In the genomic region with DNA sequence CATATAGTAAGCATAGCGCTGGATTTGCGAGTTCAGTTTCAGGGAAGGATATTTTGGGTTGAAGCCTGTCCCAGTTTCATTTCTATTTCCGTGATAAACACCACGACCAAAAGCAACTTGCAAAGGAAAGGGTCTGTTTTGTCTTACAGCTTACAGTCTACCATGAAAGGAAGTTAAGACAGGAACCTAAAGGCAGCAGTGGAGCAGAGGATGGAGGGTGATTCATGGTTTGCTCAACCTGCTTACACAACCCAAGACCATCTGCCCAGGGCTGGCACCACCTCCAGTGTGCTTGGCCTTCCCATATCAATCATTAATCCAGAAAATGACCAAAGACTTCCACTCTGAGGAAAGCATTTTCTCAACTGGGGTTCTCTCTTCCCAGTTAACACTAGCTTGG, we compare ENCODE assay signal across 14 mouse cellular contexts.
A peak's percentile ranks its signal among the peaks of the same experiment; 100 is the strongest.
DNase-seq lines count a peak whose midpoint lies in the region; ATAC-seq lines count a peak whose summit lies in the region.
"Had no signal": no experiment of that assay in that cellular context is flagged by ENCODE, and none has a peak within 500 bp of the region (broad histone marks: within the 10 kb centered on the region; RNA-seq: fewer than 3 reads in every experiment).

No protein-coding gene starts in this region.

- 66% methylated on average over 4 of the region's 4 CpGs for WGBS in liver, embryonic 15.5 days (ENCODE audit: insufficient replicate concordance)

- no peak overlapping the region for H3K4me2 ChIP-seq in liver, embryonic 15.5 days

- no peak overlapping the region for H3K4me3 ChIP-seq in liver, embryonic 15.5 days (replicated peaks)
- H3K4me3 ChIP-seq: heart, adult 2 months; layer of hippocampus, adult 2 months had no signal

- peaks cover 39% of the 10 kb centered on the region for H3K4me1 ChIP-seq in liver, embryonic 15.5 days (replicated peaks)

- no peaks in the 10 kb centered on the region for H3K36me3 ChIP-seq in liver, embryonic 15.5 days (replicated peaks)

- no peak for ATAC-seq in liver, embryonic 15.5 days (ENCODE audit: insufficient read depth)

- no peaks in the 10 kb centered on the region for H3K9me3 ChIP-seq in liver, embryonic 15.5 days (replicated peaks)

- H3K27me3 ChIP-seq in liver, embryonic 15.5 days = no peaks in the 10 kb centered on the region

- DNase-seq in right cerebral cortex, adult 18-20 months = peak; percentile 4
- no peak for DNase-seq in right cerebral cortex, postnatal 25 days
- peak; percentile 50 for DNase-seq in brain, adult 2 months (ENCODE audit: low read depth, low spot score)
- peak; percentile 40 for DNase-seq in telencephalon, adult 2 months (ENCODE audit: low read depth, low spot score)
- no peak for DNase-seq in kidney, postnatal 14 days
- no peak for DNase-seq in cerebellum, postnatal 10 days
- DNase-seq: cerebellum, postnatal 36 days; heart, adult 2 months; heart, postnatal 36 days; kidney, adult 11 months; spleen, adult 18-20 months; thymus, postnatal 25 days had no signal

- no peak overlapping the region for H3K9ac ChIP-seq in liver, embryonic 15.5 days

- H3K27ac ChIP-seq in liver, embryonic 15.5 days (replicated peaks) = peak overlapping the region; percentile 95
- H3K27ac ChIP-seq: heart, adult 2 months; layer of hippocampus, adult 2 months had no signal

Comparison
In these comparisons a context has a peak if more than half of its experiments do, and no peak if none do; other contexts are left out.
1. DNase-seq: peak in right cerebral cortex, adult 18-20 months (single experiment), brain, adult 2 months (single experiment) and telencephalon, adult 2 months (single experiment); none in right cerebral cortex, postnatal 25 days (single experiment), kidney, postnatal 14 days (single experiment) and cerebellum, postnatal 10 days (0 of 2).